Mouse (Mus musculus): ENCODE data around the gene Top3a. TPM values are rescaled to one million over a fixed set of nuclear protein-coding genes. Genes with fewer than 3 reads are reported as not detected.
"Not testable (repeated sequence)": the region's sequence is repeated elsewhere in the genome, so short reads cannot be mapped to it uniquely, and the experiment has no call there.

The Top3a gene
- 10.2 TPM in 2 replicates for polyA plus RNA-seq (2012; rRNA removed)

DNA sequence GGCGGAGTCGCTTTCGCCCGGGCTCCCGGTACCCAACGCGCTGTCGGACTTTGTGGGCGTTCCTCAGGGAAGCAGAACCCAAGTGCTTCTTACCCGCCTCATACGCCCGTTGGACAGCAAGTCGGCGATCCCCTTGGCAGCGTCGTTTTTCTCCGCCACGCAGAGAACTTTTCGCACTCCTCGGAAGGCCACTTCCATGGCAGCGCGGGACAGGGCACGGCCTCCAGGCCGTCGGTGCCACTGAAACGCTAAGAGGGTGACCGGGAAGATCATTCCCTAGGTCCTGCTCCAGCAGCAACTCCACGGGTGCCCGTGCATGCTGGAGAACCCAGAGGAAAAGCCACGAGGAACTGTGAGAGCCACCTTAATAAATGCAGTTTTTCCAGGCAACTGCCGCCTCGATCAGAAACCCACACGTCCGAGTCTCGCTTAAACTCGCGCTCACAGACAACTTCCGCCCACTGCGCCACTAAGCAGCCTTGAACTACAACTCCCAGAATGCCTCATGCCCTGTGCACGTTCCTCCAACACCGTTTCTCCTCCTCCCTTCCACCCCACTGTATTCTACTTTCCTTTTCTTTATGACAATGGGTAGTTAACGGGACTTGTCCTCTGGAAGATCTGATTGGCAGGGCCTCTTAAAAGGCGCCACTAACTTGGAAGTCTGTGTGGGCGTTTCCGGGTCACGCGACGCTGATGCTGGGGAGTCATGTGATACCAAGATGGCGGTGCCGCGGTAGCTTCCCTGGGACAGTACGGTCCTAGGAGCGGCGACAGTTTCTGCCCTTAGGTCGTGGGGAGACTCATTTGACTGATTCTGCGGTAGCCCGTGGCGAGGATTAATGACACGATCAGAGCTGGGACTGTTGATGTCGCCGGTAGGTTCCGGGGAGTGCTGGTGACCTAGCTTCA lies at the start of gene Top3a, which contains the start of gene Smcr8:
Gene Top3a (minus strand): TSS at position 537 of the 912 bp plus-strand sequence.
Gene Smcr8 (plus strand): TSS at position 696 of the 912 bp plus-strand sequence.
- DNase-seq (ENCODE audit: low read depth) = peak; percentile 99
- TF ChIP-seq CTCF (IDR thresholded peaks at IDR 0.05; ENCODE audit: borderline replicate concordance, extremely low read depth, insufficient read depth, insufficient read length) (no peak), POLR2A (IDR thresholded peaks at IDR 0.05; ENCODE audit: borderline replicate concordance, extremely low read depth, insufficient read depth, insufficient read length, poor library complexity, severe bottlenecking) (peak; percentile 45; the same call in 1 of the 2 replicates)

DNA sequence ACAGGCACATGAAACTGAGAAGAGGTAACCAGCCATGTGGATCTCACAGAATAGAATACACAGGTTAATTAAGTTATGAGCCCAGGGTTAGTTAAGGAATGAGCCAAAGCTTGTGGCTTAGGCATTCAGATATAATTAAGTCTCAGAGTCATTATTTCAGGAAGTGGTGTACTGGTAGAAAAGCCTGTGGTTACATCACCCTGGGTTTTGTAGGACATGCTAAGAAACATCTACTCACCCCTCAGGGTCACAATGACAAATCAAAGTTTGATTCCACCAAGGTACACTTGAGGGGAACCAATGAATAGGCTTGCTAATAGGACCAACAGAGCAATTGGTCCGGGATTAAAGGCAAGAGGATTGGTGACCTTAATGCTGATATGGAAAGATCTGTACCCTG lies 49.5 kb upstream of the Top3a start:
- TF ChIP-seq POLR2A (IDR thresholded peaks at IDR 0.05; ENCODE audit: borderline replicate concordance, extremely low read depth, insufficient read depth, insufficient read length, poor library complexity, severe bottlenecking) (no peak), CTCF (IDR thresholded peaks at IDR 0.05; ENCODE audit: borderline replicate concordance, extremely low read depth, insufficient read depth, insufficient read length) (no peak)

DNA sequence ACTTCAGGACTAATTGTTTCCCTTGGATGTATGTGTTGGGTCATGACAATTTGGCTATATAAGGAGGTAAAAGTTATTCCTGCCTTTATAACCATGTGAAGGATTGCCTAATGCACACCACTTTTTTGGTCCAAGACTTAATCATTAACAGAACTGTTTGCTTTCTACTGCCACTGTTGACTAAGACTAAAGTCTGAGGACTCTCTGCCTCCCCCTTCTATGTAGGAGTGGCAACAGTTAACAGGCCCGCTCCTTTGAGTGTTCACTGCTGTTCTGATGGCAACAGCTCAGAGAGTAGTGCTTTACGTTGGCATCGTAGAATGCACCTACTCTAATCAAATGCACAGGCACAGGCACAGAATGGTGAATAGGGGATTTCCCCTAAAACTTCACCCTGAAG lies 48.0 kb upstream of the Top3a start:
- DNase-seq (ENCODE audit: low read depth) = no peak
- TF ChIP-seq POLR2A (IDR thresholded peaks at IDR 0.05; ENCODE audit: borderline replicate concordance, extremely low read depth, insufficient read depth, insufficient read length, poor library complexity, severe bottlenecking) = no peak
- TF ChIP-seq CTCF (IDR thresholded peaks at IDR 0.05; ENCODE audit: borderline replicate concordance, extremely low read depth, insufficient read depth, insufficient read length) = no peak

More for the DNA sequence above, 49.5 kb upstream of the Top3a start:
- no peak for DNase-seq (ENCODE audit: low read depth)

DNA sequence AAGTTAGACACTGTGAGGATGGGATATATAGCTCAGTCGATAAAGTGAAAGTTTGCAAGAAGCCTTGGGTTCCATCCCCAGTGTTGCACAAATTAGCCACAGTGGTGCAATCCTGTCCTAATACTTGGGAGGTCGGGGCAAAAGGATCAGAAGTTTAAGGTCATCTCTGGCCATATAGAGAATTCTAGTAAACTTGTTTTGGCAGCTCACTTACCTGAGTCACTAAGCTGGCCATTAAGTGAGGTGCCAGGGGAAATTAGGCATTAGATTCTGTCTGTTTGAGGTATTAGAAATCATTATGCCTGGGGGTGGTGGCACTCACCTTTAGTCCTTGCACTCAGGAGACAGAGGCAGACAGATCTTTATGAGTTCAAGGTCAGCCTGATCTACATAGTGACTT lies 46.6 kb upstream of the Top3a start:
- no peak for DNase-seq (ENCODE audit: low read depth)
- TF ChIP-seq CTCF (IDR thresholded peaks at IDR 0.05; ENCODE audit: borderline replicate concordance, extremely low read depth, insufficient read depth, insufficient read length) = no peak
- TF ChIP-seq POLR2A (IDR thresholded peaks at IDR 0.05; ENCODE audit: borderline replicate concordance, extremely low read depth, insufficient read depth, insufficient read length, poor library complexity, severe bottlenecking) = no peak

DNA sequence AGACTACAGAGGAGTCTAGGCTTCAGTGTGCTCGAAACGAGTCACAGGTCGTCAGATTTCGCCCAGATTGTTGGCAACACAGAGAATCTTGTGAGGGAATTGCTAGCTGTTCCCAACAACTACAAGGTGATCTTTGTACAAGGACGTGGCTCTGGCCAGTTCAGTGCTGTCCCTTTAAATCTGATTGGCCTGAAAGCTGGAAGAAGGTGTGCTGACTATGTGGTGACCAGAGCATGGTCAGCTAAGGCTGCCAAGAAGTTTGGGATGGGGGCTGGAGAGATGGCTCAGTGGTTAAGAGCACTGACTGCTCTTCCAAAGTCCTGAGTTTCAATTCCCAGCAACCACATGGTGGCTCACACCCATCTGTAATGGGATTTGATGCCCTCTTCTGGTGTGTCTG lies 39.2 kb upstream of the Top3a start:
- DNase-seq (ENCODE audit: low read depth) = no peak
- TF ChIP-seq CTCF (IDR thresholded peaks at IDR 0.05; ENCODE audit: borderline replicate concordance, extremely low read depth, insufficient read depth, insufficient read length) = no peak
- TF ChIP-seq POLR2A (IDR thresholded peaks at IDR 0.05; ENCODE audit: borderline replicate concordance, extremely low read depth, insufficient read depth, insufficient read length, poor library complexity, severe bottlenecking) = no peak

DNA sequence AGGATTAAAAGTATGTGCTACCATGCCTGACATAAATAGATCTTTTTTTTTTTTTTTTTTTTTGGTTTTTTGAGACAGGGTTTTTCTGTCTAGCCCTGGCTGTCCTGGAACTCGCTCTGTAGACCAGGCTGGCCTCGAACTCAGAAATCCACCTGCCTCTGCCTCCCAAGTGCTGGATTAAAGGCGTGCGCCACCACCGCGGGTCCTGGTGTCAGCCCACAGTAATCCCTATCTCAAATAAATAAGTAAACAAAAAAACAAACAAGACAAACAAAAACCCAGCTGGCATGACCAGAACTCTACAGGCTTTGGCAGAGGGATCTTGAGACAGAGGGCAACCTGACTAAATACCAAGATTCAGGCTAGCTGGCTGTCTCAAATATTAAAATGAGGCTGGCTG lies 34.5 kb upstream of the Top3a start, which contains the start of gene Shmt1:
Gene Shmt1 (minus strand): TSS at position 101 of the 400 bp plus-strand sequence.
- not testable (repeated sequence) for DNase-seq (ENCODE audit: low read depth)

DNA sequence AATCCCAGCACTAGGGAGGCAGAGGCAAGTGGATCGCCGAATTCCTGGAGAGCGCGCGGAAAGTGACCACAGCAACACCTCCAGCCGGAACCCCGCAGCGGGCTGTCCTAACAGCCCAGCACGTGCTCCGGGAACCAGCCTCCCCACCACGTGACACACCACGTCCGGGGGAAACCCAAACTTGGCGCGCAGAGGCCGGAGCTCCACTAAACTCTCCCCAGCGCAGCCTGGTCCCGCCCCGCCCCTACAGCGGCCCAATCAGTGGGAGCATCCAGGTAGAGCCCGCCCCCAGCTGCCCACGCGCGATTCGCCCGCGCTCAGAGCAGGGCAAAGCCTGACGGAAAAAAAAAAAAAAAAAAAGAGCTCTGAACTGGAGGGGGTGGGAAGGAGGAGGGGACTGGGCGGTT lies 33.9 kb upstream of the Top3a start:
- DNase-seq (ENCODE audit: low read depth) = peak; percentile 96
- TF ChIP-seq POLR2A (IDR thresholded peaks at IDR 0.05; ENCODE audit: borderline replicate concordance, extremely low read depth, insufficient read depth, insufficient read length, poor library complexity, severe bottlenecking) (no peak), CTCF (IDR thresholded peaks at IDR 0.05; ENCODE audit: borderline replicate concordance, extremely low read depth, insufficient read depth, insufficient read length) (no peak)

DNA sequence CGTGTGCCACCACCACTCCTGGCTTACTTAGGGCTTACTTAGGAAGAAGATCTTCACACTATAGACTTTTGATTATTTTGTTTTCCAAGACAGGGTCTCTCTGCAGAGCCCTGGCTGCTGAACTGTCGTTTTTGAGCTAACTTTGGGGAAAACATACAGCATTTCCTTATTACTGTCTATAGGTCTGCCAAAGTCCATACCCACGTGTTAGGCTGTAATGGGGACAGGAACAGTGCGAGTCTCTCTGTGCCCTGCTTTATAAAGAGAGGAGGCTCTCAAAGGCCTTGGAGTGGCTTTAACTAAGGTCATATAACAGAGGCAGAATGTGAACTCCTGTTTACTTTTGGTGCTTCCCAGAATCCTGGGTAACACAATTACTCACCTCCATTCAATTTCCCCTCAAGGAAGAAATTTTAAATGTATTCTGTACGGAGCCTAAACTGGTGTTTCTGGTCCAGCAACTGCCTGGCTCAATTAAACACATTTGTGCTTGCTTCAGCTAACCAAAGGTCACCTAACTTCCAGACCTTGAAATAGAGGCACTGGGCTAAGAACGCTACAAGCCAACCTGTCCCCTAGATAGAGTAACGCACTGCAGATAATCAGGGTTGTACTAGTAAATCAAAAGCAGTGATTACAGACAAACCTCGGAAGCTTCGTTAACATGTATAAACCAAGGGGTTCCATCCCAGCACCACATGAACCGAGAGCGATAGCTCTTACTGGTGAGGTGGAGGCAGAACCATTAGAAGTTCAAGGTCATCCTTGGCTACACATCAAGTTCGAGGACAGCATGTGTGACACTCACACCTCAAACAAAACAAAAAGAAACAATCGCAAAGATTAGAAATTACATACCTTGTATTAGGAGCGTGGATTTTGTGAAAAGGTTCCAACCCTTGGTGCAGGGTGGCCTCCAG lies 33.1 kb upstream of the Top3a start:
- no peak for DNase-seq (ENCODE audit: low read depth)
- TF ChIP-seq POLR2A (IDR thresholded peaks at IDR 0.05; ENCODE audit: borderline replicate concordance, extremely low read depth, insufficient read depth, insufficient read length, poor library complexity, severe bottlenecking) = no peak
- no peak for TF ChIP-seq CTCF (IDR thresholded peaks at IDR 0.05; ENCODE audit: borderline replicate concordance, extremely low read depth, insufficient read depth, insufficient read length)

DNA sequence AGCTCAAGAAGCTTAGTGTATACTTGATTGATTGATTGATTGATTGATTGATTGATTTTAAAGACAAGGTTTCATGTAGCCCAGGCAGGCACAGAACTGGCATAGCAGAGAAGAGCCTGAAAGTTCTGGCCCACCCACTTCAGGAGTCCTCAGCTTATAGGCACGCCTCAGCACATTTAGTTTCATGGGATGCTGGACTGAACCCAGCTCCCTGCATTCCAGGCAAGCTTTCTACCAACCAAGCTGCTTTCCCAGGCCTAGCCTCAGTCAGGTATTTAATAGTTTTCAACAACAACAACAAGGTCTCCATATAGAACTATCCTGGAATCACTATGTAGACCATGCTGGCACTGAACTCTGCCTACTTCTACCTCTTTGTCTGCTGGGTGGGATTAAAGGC lies 32.4 kb upstream of the Top3a start:
- no peak for DNase-seq (ENCODE audit: low read depth)
- TF ChIP-seq CTCF (IDR thresholded peaks at IDR 0.05; ENCODE audit: borderline replicate concordance, extremely low read depth, insufficient read depth, insufficient read length) (no peak), POLR2A (IDR thresholded peaks at IDR 0.05; ENCODE audit: borderline replicate concordance, extremely low read depth, insufficient read depth, insufficient read length, poor library complexity, severe bottlenecking) (no peak)

DNA sequence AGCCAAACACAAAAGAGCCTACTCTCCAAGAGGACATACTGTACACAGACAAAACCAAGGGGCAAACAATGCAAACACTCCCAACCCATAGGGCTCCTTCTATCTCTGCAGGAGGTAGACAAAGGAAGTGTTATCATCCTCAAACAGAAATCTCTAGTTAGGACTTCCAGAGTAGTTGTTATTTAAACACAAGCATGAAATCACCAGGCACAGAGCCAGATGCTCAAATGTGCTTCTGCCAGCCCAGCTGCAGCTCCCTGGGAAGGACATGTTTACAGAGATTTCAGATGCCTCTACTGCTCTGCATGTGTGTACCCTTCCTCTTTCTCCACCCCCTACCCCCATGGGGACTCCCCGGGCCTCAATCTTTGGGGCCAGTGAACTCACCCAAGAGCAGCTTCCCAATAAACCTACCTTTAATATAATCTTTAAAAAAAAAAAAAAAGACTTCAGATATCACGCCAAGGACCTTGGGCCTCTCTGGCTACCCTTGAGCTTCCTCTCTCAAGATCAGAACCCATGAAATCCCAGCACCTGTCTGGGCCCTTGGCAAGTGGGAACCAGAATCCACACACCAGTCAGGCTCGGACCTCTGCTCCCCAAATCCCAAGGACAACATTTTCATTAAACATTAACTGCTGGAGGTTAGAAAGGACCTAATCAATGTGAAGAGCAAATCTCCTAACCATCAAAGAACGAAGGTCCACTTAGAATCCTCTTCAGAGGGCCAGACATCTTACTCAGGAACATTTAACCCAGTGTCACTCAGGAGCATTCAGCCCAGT lies 31.3 kb upstream of the Top3a start:
- TF ChIP-seq POLR2A (IDR thresholded peaks at IDR 0.05; ENCODE audit: borderline replicate concordance, extremely low read depth, insufficient read depth, insufficient read length, poor library complexity, severe bottlenecking) (no peak), CTCF (IDR thresholded peaks at IDR 0.05; ENCODE audit: borderline replicate concordance, extremely low read depth, insufficient read depth, insufficient read length) (no peak)
- peak; percentile 63 for DNase-seq (ENCODE audit: low read depth)

Measured in brain, embryonic 14.5 days (tissue).